Mouse (Mus musculus): ENCODE results near the gene Gm20814.
"Not testable (repeated sequence)": the region's sequence is repeated elsewhere in the genome, so short reads cannot be mapped to it uniquely, and the experiment has no call there.

The Gm20814 gene

DNA sequence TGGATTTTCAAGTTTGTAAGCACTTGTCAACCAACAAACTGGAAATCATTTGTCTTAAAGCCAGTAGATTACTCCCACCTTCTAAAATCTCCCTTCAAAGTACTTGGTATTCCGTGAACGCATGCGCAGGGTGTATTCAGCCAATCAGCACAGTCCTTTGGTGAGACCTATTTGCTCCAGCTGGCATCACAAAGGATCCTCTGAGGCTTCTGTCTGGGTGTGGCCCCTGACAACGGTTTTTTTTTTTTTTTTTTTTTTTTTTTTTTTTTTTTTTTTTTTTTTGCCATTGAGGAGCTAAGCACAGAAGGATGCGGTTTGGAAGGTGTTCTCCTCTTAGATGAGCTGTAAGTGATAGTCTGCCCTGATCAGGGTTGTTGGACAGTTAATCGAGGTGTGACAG is at the start of gene Gm20814:
Gene Gm20814 (plus strand): TSS at position 301 of the 400 bp plus-strand sequence.
- not testable (repeated sequence) for DNase-seq (ENCODE audit: low read depth, low spot score)

Measured in telencephalon, adult 2 months (tissue).